8 mouse cellular contexts compared by ENCODE assay signal in genomic region chr2:33975423-33976127, GRCm38 (mm10).
A peak's percentile ranks its signal among the peaks of the same experiment; 100 is the strongest.
DNase-seq lines count a peak whose midpoint lies in the region; ATAC-seq and TF ChIP-seq lines count a peak whose summit lies in the region.

No protein-coding gene starts in this region.

- 55% methylated on average over 14 of the region's 14 CpGs for WGBS in kidney, postnatal 0 days
- WGBS in forebrain, embryonic 11.5 days: 84% methylated on average over 14 of the region's 14 CpGs

- H3K27ac ChIP-seq in kidney, postnatal 0 days: no peak overlapping the region
- no peak overlapping the region for H3K27ac ChIP-seq in forebrain, embryonic 11.5 days (ENCODE audit: low read depth, low read length)

- H3K4me2 ChIP-seq in kidney, postnatal 0 days (ENCODE audit: low read length): peak overlapping the region; percentile 31
- no peak overlapping the region for H3K4me2 ChIP-seq in forebrain, embryonic 11.5 days (ENCODE audit: low read depth, low read length, severe bottlenecking)

- intact Hi-C loops in left cerebral cortex, postnatal 10 days (cut with DNase I): loop anchor here (10.0 kb wide), 3 partner anchors 269 to 539 kb away; partner anchors contain the start of gene Pbx3

- TF ChIP-seq CTCF in kidney, postnatal 0 days (IDR thresholded peaks at IDR 0.05; ENCODE audit: low read depth): no peak

- H3K36me3 ChIP-seq in kidney, postnatal 0 days (ENCODE audit: insufficient read depth, low read length): no peaks in the 10 kb centered on the region
- H3K36me3 ChIP-seq in forebrain, embryonic 11.5 days (ENCODE audit: control insufficient read depth, insufficient read depth, low read length): no peaks in the 10 kb centered on the region

- no peaks in the 10 kb centered on the region for H3K4me1 ChIP-seq in kidney, postnatal 0 days (replicated peaks; ENCODE audit: insufficient read depth, low read length)
- H3K4me1 ChIP-seq in forebrain, embryonic 11.5 days (replicated peaks; ENCODE audit: control insufficient read depth, insufficient read depth, low read length): no peaks in the 10 kb centered on the region; the same call in 1 of the 2 replicates

- H3K9me3 ChIP-seq in kidney, postnatal 0 days (replicated peaks; ENCODE audit: low read length): no peaks in the 10 kb centered on the region
- H3K9me3 ChIP-seq in forebrain, embryonic 11.5 days (ENCODE audit: control insufficient read depth, low read length): no peaks in the 10 kb centered on the region

- no peak overlapping the region for H3K4me3 ChIP-seq in kidney, postnatal 0 days (replicated peaks; ENCODE audit: low read depth, low read length)
- no peak overlapping the region for H3K4me3 ChIP-seq in forebrain, embryonic 11.5 days (ENCODE audit: low read depth, low read length)

- ATAC-seq in kidney, postnatal 0 days (replicated peaks; ENCODE audit: low FRiP score, low read depth): 0 out of 2 replicates have a peak, but pooled peaks have one; percentile 61
- no peak for ATAC-seq in granulocyte monocyte progenitor cell, adult 5-6 weeks (replicated peaks; ENCODE audit: poor library complexity, severe bottlenecking)
- ATAC-seq in forebrain, embryonic 11.5 days (replicated peaks; ENCODE audit: low FRiP score): no peak

- no peaks in the 10 kb centered on the region for H3K27me3 ChIP-seq in kidney, postnatal 0 days (ENCODE audit: insufficient read depth, low read length)
- no peaks in the 10 kb centered on the region for H3K27me3 ChIP-seq in forebrain, embryonic 11.5 days (ENCODE audit: control insufficient read depth, insufficient read depth, low read length)

- H3K9ac ChIP-seq in kidney, postnatal 0 days (ENCODE audit: low read depth, low read length): no peak overlapping the region
- H3K9ac ChIP-seq in forebrain, embryonic 11.5 days (ENCODE audit: low read length): no peak overlapping the region

- DNase-seq in left cerebral cortex, postnatal 10 days (ENCODE audit: extremely low spot score in 1 of 2, low spot score in 2 of 2): peak; percentile 40 to 78
- DNase-seq in left cerebral cortex, adult 8-10 months (ENCODE audit: low spot score in 2 of 2): no peak
- DNase-seq in R1 (ENCODE audit: low read depth, low spot score): peak; percentile 70
- DNase-seq in cerebellum, postnatal 36 days: peak; percentile 29 to 46
- peak; percentile 64 for DNase-seq in kidney, postnatal 0 days (ENCODE audit: low spot score)
- no peak for DNase-seq in forebrain, embryonic 11.5 days (ENCODE audit: low spot score)
- DNase-seq in embryo, embryonic 10 days (ENCODE audit: low spot score): no peak

Comparison
In these comparisons a context has a peak if more than half of its experiments do, and no peak if none do; other contexts are left out.
1. DNase-seq: peak in left cerebral cortex, postnatal 10 days (2 of 2), R1 (single experiment), cerebellum, postnatal 36 days (2 of 2) and kidney, postnatal 0 days (single experiment); none in left cerebral cortex, adult 8-10 months (0 of 2), forebrain, embryonic 11.5 days (single experiment) and embryo, embryonic 10 days (single experiment).